Mouse (Mus musculus) G1E (cell line): ENCODE measurements around the gene Atp5g3. TPM values are rescaled to one million over a fixed set of nuclear protein-coding genes. Genes with fewer than 3 reads are reported as not detected.
"Not testable (repeated sequence)": the region's sequence is repeated elsewhere in the genome, so short reads cannot be mapped to it uniquely, and the experiment has no call there.

Experiments
- ATAC-seq: 2 replicates; pipeline ENCODE4 v1.8.0; 2016; ENCODE audit warnings: mild to moderate bottlenecking; ENCODE audit not compliant: insufficient number of reproducible peaks, poor library complexity, low FRiP score, severe bottlenecking; ENCODE audit errors: extremely low read depth
- DNase-seq: peaks from one replicate; pipeline ENCODE4 v3.0.0; 2012; ENCODE audit warnings: low spot score
- H3K27me3 ChIP-seq: 2 replicates; pipeline ENCODE4 v1.6.1; 2012; ENCODE audit warnings: mild to moderate bottlenecking, low read length, inconsistent platforms; ENCODE audit not compliant: insufficient read depth
- H3K36me3 ChIP-seq: replicated peaks from 2 replicates; pipeline ENCODE3; 2012; ENCODE audit warnings: mild to moderate bottlenecking, inconsistent platforms
- H3K4me1 ChIP-seq: 2 replicates; pipeline ENCODE4 v1.6.1; 2012; ENCODE audit warnings: low read depth, low read length, inconsistent platforms, mixed read lengths; ENCODE audit not compliant: insufficient read depth
- H3K4me3 ChIP-seq: 2 replicates; pipeline ENCODE4 v1.5.1; 2012; ENCODE audit warnings: low read depth, mild to moderate bottlenecking, inconsistent platforms, low read length, moderate library complexity, mixed read lengths
- H3K9me3 ChIP-seq: replicated peaks from 2 replicates; pipeline ENCODE4 v1.6.1; 2012; ENCODE audit warnings: inconsistent platforms
- CTCF ChIP-seq: IDR thresholded peaks from 2 replicates; pipeline ENCODE4 v1.5.1; 2012; ENCODE audit warnings: low read depth, low read length, inconsistent platforms, mixed read lengths
- GATA1 ChIP-seq: IDR thresholded peaks from 2 replicates; pipeline ENCODE4 v1.6.1; 2012; ENCODE audit warnings: borderline replicate concordance, low read length, inconsistent platforms, mixed read lengths
- GATA2 ChIP-seq: IDR thresholded peaks from 2 replicates; pipeline ENCODE4 v1.6.1; 2012; ENCODE audit warnings: low read depth, low read length, inconsistent platforms, borderline replicate concordance
- POLR2AphosphoS5 ChIP-seq: IDR thresholded peaks from 2 replicates; pipeline ENCODE4 v1.6.1; 2012; ENCODE audit warnings: low read depth, low read length, inconsistent platforms; ENCODE audit not compliant: insufficient replicate concordance
- TAL1 ChIP-seq: conservative IDR thresholded peaks from 2 replicates; pipeline ENCODE4 v1.6.1; 2012; ENCODE audit warnings: low read depth, low read length, inconsistent platforms, mixed read lengths
- polyA plus RNA-seq: library from polyadenylated mRNA; stranded (reverse); fragments of >175 nt; gene quantifications from 2 replicates; pipeline ENCODE4 v1.2.3, GENCODE M21; 2012
- total RNA-seq, 2 experiments: library from RNA; stranded (forward) in 1 of 2; stranded (reverse) in 1 of 2; fragments of 200-1000 nt in 1 of 2; fragments of >200 nt in 1 of 2; fragmentation: Nextera tagmentation in 1 of 2; gene quantifications; 2 replicates each; pipeline ENCODE4 v1.2.3; 2014 to 2017

Gene Atp5g3
- total and polyA plus RNA-seq, 3 experiments = 112 to 992 (median 195) TPM

DNA sequence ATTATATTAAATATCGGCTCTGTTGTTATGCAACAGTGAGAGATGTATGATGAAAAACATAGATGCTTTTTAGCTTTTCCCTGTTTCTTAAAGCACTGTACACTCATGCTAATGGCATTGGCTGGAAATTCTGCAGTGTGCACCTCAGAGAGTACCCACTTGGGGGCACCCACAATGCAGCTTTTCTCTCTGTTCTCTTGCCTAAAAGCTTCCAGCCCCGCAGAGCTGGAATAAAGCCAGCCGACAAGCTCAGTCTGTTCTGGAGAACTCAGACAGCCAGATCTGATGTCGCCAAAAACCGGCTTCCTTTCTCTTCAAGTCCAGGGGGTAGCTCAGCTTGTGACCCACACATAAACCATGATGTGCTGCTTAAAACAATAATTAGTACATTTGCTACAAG, 14.0 kb upstream of the Atp5g3 start:
- ATAC-seq = no peak
- no peak for DNase-seq
- Histone ChIP-seq H3K4me3 (no peak overlapping the region), H3K36me3 (no peaks in the 10 kb centered on the region), H3K27me3 (peaks cover 21% of the 10 kb centered on the region), H3K4me1 (peaks cover 3% of the 10 kb centered on the region), H3K9me3 (no peaks in the 10 kb centered on the region)
- TF ChIP-seq GATA1 (no peak), CTCF (no peak), TAL1 (no peak), GATA2 (no peak), POLR2AphosphoS5 (no peak)

DNA sequence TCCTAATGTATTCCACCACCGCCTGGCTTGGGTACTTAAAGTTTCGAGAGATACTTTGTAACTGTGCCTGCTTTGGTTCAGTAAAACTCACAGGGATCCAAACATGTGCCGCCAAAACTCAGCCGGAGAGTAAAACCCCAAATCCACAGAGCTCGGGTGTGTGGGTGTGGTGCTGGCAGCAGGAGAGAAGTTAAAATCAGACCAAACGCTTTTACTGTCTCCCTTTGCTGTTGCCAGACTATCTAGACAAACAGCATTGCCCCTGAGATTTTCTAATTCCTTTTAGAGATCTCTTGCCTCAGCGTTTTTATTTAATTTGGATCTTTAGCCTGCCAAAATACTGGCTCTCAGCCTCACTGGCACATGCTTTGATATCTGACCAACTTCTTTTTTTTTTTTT, 8.5 kb upstream of the Atp5g3 start:
- Histone ChIP-seq H3K4me1 (peaks cover 3% of the 10 kb centered on the region), H3K4me3 (no peak overlapping the region), H3K36me3 (no peaks in the 10 kb centered on the region), H3K9me3 (no peaks in the 10 kb centered on the region), H3K27me3 (peaks cover 25% of the 10 kb centered on the region)
- no peak for DNase-seq
- TF ChIP-seq CTCF (no peak), POLR2AphosphoS5 (no peak), GATA1 (no peak), GATA2 (no peak), TAL1 (no peak)
- ATAC-seq = no peak

DNA sequence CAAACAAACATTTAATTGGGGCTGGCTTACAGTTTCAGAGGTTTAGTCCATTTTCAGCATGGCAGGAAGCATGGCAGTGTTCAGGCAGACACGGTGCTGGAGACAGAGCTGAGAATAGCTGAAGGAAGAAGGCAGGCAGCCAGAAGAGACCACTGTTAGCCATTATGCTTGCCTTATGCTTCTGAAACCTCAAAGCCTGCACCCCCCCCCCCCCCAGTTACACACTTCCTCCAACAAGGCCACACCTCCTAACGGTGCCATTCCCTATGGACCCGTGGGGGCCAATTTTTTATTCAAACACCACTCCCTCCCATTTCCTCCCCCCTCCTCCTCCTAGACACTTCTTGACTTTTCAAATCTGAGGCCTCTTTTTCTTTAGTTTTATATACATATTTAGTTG, 1.1 kb upstream of the Atp5g3 start:
- ATAC-seq (no peak), DNase-seq (peak; percentile 9)
- peaks cover 26% of the 10 kb centered on the region for H3K4me1 ChIP-seq
- no peaks in the 10 kb centered on the region for H3K9me3 ChIP-seq
- peaks cover 3% of the 10 kb centered on the region; the same call in 1 of the 2 replicates for H3K27me3 ChIP-seq
- H3K36me3 ChIP-seq = peaks cover 28% of the 10 kb centered on the region
- H3K4me3 ChIP-seq = peak overlapping the region; percentile 96
- no peak for TF ChIP-seq GATA2
- no peak for TF ChIP-seq GATA1
- TF ChIP-seq TAL1 = no peak
- TF ChIP-seq CTCF = no peak
- no peak for TF ChIP-seq POLR2AphosphoS5

DNA sequence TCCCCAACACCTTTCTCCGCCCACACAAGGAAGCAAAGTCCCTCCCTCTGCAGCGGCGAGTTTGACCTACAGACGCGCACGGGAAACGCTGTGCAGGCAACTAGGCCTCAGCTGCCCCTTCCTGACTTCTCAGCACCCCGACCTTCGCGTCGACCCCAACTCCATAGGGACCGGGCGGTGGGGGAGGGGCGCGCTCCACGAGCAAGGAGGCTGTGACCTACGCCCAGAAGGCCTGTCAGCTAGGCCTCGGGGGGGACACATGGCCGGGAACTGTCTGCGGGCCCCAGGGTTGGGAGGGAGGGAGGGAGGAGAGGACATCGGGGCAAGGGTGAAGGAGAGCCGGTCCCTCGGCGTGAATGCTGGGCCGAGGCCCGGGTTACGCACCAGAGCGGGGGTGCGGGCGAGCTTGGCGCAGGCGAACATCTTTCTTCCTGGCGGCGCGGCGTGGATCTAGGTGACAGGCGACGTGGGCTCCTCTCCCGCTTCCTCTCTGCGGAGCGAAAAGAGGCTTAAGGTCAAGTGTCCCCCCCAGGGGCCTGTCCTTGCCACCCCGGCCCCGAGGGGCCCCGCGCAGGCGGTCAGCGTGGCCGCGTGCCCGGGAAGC, 453 bp downstream of the Atp5g3 start:
- TF ChIP-seq GATA1 (no peak), POLR2AphosphoS5 (no peak), TAL1 (no peak)
- H3K9me3 ChIP-seq = no peaks in the 10 kb centered on the region
- peaks cover 26% of the 10 kb centered on the region for H3K4me1 ChIP-seq
- H3K36me3 ChIP-seq = peaks cover 36% of the 10 kb centered on the region
- peaks cover under 1% of the 10 kb centered on the region; the same call in 1 of the 2 replicates for H3K27me3 ChIP-seq
- DNase-seq (peak; percentile 30), ATAC-seq (peak; percentile 26; the same call in 1 of the 2 replicates)
- peak overlapping the region; percentile 96 for H3K4me3 ChIP-seq

DNA sequence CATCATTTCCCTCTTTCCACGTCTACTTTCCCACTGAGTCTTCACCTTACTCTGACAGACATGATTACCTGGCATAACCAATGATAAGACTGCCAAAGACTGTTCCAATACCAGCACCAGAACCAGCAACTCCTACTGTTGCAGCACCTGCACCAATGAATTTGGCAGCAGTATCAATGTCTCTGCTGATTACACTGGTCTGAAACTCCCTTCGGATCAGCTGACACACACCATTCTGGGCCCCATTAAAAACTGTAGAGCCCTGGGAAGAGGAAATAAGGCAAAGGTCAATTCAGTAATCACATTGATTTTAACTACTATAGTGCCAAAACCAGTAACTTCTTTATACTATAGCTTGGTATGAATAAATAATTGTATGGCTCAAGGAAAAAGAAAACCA, 2.0 kb downstream of the Atp5g3 start:
- Histone ChIP-seq H3K4me3 (peak overlapping the region; percentile 42; the same call in 1 of the 2 replicates), H3K27me3 (no peaks in the 10 kb centered on the region), H3K4me1 (peaks cover 26% of the 10 kb centered on the region), H3K9me3 (no peaks in the 10 kb centered on the region), H3K36me3 (peaks cover 46% of the 10 kb centered on the region)
- ATAC-seq (no peak), DNase-seq (no peak)
- TF ChIP-seq GATA2 = no peak
- no peak for TF ChIP-seq CTCF
- TF ChIP-seq TAL1 = no peak
- no peak for TF ChIP-seq POLR2AphosphoS5
- TF ChIP-seq GATA1 = no peak

DNA sequence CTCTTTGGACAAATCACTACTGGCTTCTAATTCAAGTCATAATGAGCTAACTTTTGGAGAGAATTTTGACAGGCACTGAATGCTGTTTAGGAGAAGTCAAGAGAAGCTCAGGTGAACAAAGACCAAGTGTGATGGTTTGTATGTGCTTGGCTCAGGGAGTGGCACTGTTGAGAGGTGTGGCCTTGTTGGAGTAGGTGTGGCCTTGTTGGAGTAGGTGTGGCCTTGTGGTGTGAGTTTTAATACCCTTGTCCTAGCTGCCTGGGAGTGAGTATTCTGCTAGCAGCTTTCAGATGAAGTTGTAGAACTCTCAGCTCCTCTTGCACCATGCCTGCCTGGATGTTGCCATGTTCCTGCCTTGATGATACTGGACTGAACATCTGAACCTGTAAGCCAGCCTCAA, 6.4 kb downstream of the Atp5g3 start:
- not testable (repeated sequence) for H3K4me3 ChIP-seq, H3K27me3 ChIP-seq, H3K9me3 ChIP-seq, DNase-seq, ATAC-seq
- peaks cover 52% of the 10 kb centered on the region for H3K36me3 ChIP-seq
- peaks cover 13% of the 10 kb centered on the region for H3K4me1 ChIP-seq

DNA sequence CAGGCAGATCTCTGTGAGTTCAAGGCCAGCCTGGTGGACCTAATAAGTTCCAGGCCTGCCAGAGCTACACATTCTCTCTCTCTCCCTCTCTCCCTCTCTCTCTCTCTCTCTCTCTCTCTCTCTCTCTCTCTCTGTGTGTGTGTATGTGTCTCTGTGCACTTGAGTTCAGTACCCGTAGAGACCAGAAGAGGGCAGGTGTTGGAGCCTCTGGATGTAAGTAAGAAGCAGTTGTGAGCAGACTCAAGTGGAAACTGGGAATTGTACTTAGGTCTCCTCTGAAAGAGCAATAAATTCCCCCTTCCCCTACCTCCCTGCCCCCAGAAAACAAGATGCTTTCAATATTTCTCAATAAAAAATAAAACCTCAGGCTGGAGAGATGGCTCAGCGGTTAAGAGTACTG, 7.6 kb downstream of the Atp5g3 start:
- no peak for ATAC-seq
- TF ChIP-seq GATA1 (no peak), TAL1 (no peak), POLR2AphosphoS5 (no peak), GATA2 (no peak), CTCF (no peak)
- peaks cover 47% of the 10 kb centered on the region for H3K36me3 ChIP-seq
- no peak for DNase-seq
- H3K9me3 ChIP-seq = no peaks in the 10 kb centered on the region
- no peaks in the 10 kb centered on the region for H3K27me3 ChIP-seq
- H3K4me3 ChIP-seq = no peak overlapping the region
- peaks cover 5% of the 10 kb centered on the region for H3K4me1 ChIP-seq

DNA sequence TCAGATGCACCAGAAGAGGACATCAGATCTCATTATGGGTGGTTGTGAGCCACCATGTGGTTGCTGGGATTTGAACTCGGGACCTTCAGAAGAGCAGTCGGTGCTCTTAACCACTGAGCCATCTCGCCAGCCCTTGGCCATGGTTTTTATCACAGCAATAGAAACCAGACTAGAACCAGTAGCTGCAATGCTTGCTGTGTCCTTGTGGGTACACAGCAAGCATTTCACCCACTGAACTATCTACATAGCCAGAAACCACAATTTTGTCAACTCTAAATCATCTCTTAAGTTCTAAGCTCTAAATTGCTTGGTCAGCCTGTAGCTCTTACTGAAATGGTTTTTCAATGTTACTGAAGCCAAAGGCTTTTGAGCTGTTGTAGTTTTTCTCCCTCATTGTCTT, 8.8 kb downstream of the Atp5g3 start:
- not testable (repeated sequence) for H3K9me3 ChIP-seq, H3K4me1 ChIP-seq, H3K27me3 ChIP-seq, DNase-seq, H3K4me3 ChIP-seq, ATAC-seq
- H3K36me3 ChIP-seq = peaks cover 35% of the 10 kb centered on the region
